Mouse (Mus musculus) limb, embryonic 14.5 days (tissue): ENCODE measurements around the gene Ccnb1ip1. TPM values are rescaled to one million over a fixed set of nuclear protein-coding genes. Genes with fewer than 3 reads are reported as not detected.

Experiments used
- ATAC-seq: fragments of 200-750 bp; cut with Nextera tagmentation; 2 replicates; pipeline ENCODE4 v1.8.0; 2017; ENCODE audit warnings: low read depth, moderate number of reproducible peaks, moderate TSS enrichment; ENCODE audit not compliant: low FRiP score
- DNase-seq: peaks from one replicate; pipeline ENCODE4 v3.0.0-alpha.2; 2015; ENCODE audit warnings: low spot score
- H3K27ac ChIP-seq: fragments of 300-500 bp; sonication (generic); replicated peaks from 2 replicates; pipeline ENCODE4 v1.5.1; 2014; ENCODE audit warnings: low read depth, mild to moderate bottlenecking, low read length, moderate library complexity, mixed read lengths
- H3K27me3 ChIP-seq: fragments of 300-500 bp; sonication (generic); 2 replicates; pipeline ENCODE4 v1.6.1; 2014; ENCODE audit warnings: low read length, mixed read lengths; ENCODE audit not compliant: control insufficient read depth, insufficient read depth
- H3K36me3 ChIP-seq: fragments of 300-500 bp; sonication (generic); 2 replicates; pipeline ENCODE4 v1.6.1; 2014; ENCODE audit warnings: mild to moderate bottlenecking, low read length, moderate library complexity, mixed read lengths; ENCODE audit not compliant: control insufficient read depth, insufficient read depth
- H3K4me1 ChIP-seq: fragments of 300-500 bp; sonication (generic); 2 replicates; pipeline ENCODE4 v1.6.1; 2014; ENCODE audit warnings: antibody characterized with exemption, low read length, mixed read lengths; ENCODE audit not compliant: control insufficient read depth, insufficient read depth
- H3K4me2 ChIP-seq: fragments of 300-500 bp; sonication (generic); replicated peaks from 2 replicates; pipeline ENCODE4 v1.6.1; 2014; ENCODE audit warnings: low read depth, mild to moderate bottlenecking, low read length, moderate library complexity; ENCODE audit not compliant: severe bottlenecking
- H3K4me3 ChIP-seq: fragments of 300-500 bp; sonication (generic); replicated peaks from 2 replicates; pipeline ENCODE4 v1.5.1; 2014; ENCODE audit warnings: low read length
- H3K9ac ChIP-seq: fragments of 300-500 bp; sonication (generic); 2 replicates; pipeline ENCODE4 v1.6.1; 2014; ENCODE audit warnings: mild to moderate bottlenecking, low read depth, low read length, moderate library complexity; ENCODE audit not compliant: severe bottlenecking
- H3K9me3 ChIP-seq: fragments of 300-500 bp; sonication (generic); 2 replicates; pipeline ENCODE4 v1.6.1; 2016; ENCODE audit warnings: low read length; ENCODE audit not compliant: control insufficient read depth
- POLR2A ChIP-seq: fragments of 200-500 bp; IDR thresholded peaks from 2 replicates; pipeline ENCODE4 v1.8.0; 2012; ENCODE audit warnings: inconsistent platforms, mild to moderate bottlenecking, moderate library complexity, borderline replicate concordance; ENCODE audit not compliant: insufficient read depth, insufficient read length; ENCODE audit errors: extremely low read depth
- WGBS: fragments of 180-500 bp; shearing (Covaris S2); extraction: QIAGEN DNeasy Blood & Tissue Kit; methylation state at CpG from one replicate; pipeline ENCODE4 v1.1.7; 2014; 5-methylcytosine and 5-hydroxymethylcytosine counted together
- polyA plus RNA-seq, 2 experiments: library from polyadenylated mRNA; depleted of rRNA in 1 of 2; stranded (reverse) in 1 of 2; unstranded in 1 of 2; fragments of >200 nt; fragmentation: Nextera tagmentation in 1 of 2; extraction: Ambion mirVana in 1 of 2; gene quantifications; 2 replicates each; pipeline versions ENCODE4 v1.2.1 to v1.2.3; 2012 to 2014

The Ccnb1ip1 gene
- polyA plus RNA-seq, 2 experiments = not detected

- Histone ChIP-seq H3K36me3 (peaks cover 21% of the 10 kb centered on the region), H3K9me3 (no peaks in the 10 kb centered on the region), H3K4me1 (peaks cover 5% of the 10 kb centered on the region; the same call in 1 of the 2 replicates), H3K27ac (peak overlapping the region; percentile 61), H3K9ac (peak overlapping the region; percentile 78), H3K4me2 (peak overlapping the region; percentile 53), H3K4me3 (peak overlapping the region; percentile 70), H3K27me3 (no peaks in the 10 kb centered on the region)
- 25% methylated on average over 16 of the region's 16 CpGs for WGBS
- no peak for TF ChIP-seq POLR2A
- DNase-seq = peak; percentile 21
- ATAC-seq = no peak
Observed at GRCm38 (mm10) chr14:50784391-50785250, 22.9 kb downstream of the Ccnb1ip1 start.

- TF ChIP-seq POLR2A = no peak
- no peak overlapping the region for H3K9ac ChIP-seq
- peaks cover 29% of the 10 kb centered on the region for H3K36me3 ChIP-seq
- 90% methylated on average over 3 of the region's 3 CpGs for WGBS
- no peak overlapping the region for H3K4me2 ChIP-seq
- ATAC-seq = no peak
- peaks cover 5% of the 10 kb centered on the region; the same call in 1 of the 2 replicates for H3K4me1 ChIP-seq
- no peaks in the 10 kb centered on the region for H3K27me3 ChIP-seq
- no peaks in the 10 kb centered on the region for H3K9me3 ChIP-seq
- no peak overlapping the region for H3K27ac ChIP-seq
- H3K4me3 ChIP-seq = no peak overlapping the region
- no peak for DNase-seq
Observed at GRCm38 (mm10) chr14:50782166-50782565, 25.4 kb downstream of the Ccnb1ip1 start.

- DNase-seq = no peak
- no peak for ATAC-seq
- no peak for TF ChIP-seq POLR2A
- Histone ChIP-seq H3K36me3 (peaks cover 79% of the 10 kb centered on the region), H3K4me2 (no peak overlapping the region), H3K27me3 (no peaks in the 10 kb centered on the region), H3K27ac (no peak overlapping the region), H3K9ac (no peak overlapping the region), H3K4me3 (no peak overlapping the region), H3K4me1 (no peaks in the 10 kb centered on the region), H3K9me3 (no peaks in the 10 kb centered on the region)
- 93% methylated on average over 2 of the region's 2 CpGs for WGBS
Observed at GRCm38 (mm10) chr14:50771342-50771741, 36.2 kb downstream of the Ccnb1ip1 start.

- Histone ChIP-seq H3K4me1 (no peaks in the 10 kb centered on the region), H3K9ac (no peak overlapping the region), H3K27ac (no peak overlapping the region), H3K36me3 (peaks cover 61% of the 10 kb centered on the region), H3K27me3 (no peaks in the 10 kb centered on the region), H3K4me2 (no peak overlapping the region), H3K9me3 (no peaks in the 10 kb centered on the region), H3K4me3 (no peak overlapping the region)
- ATAC-seq (no peak), DNase-seq (no peak)
- TF ChIP-seq POLR2A = no peak
- 91% methylated on average over 6 of the region's 6 CpGs for whole genome bisulfite sequencing
Observed at GRCm38 (mm10) chr14:50765736-50766135, 41.8 kb downstream of the Ccnb1ip1 start.

GRCm38 (mm10) chr14:50758416-50759085, 49.0 kb downstream of the Ccnb1ip1 start:
- ATAC-seq (no peak), DNase-seq (no peak)
- no peak for TF ChIP-seq POLR2A
- Histone ChIP-seq H3K36me3 (peaks cover 5% of the 10 kb centered on the region; the same call in 1 of the 2 replicates), H3K9me3 (no peaks in the 10 kb centered on the region), H3K27ac (no peak overlapping the region), H3K4me3 (no peak overlapping the region), H3K27me3 (no peaks in the 10 kb centered on the region), H3K9ac (no peak overlapping the region), H3K4me1 (no peaks in the 10 kb centered on the region), H3K4me2 (no peak overlapping the region)
- 73% methylated on average over 5 of the region's 5 CpGs for WGBS
